Mouse (Mus musculus): ENCODE data around the gene Lrrc1. TPM values are rescaled to one million over a fixed set of nuclear protein-coding genes. Genes with fewer than 3 reads are reported as not detected.

Gene Lrrc1
- total and polyA plus RNA-seq, 3 experiments: 13.3 to 21.5 (median 13.8) TPM

DNA sequence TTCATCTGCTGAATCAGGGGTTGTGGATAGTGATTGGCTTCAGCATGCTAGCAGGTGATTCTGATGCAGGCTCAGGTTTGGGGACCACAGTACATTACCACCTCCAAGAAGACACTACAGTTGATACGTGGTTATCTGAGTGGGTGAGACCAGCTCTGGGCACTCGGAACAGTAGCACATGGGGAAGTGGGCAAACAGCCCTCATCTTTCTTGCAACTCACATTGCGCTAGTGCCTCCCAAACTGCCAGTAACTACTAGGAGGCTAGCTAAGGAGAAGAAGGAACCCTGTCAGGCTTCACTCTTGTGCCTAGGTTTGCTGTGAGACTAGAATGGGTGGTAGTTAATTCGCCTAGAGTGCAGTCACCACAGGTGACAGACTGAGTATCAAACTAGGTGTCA, 119.1 kb downstream of the Lrrc1 start:
- H3K36me3 ChIP-seq (ENCODE audit: control insufficient read depth, insufficient read depth, low read length): no peaks in the 10 kb centered on the region
- H3K4me1 ChIP-seq (ENCODE audit: control insufficient read depth, insufficient read depth, low read length): peaks cover 5% of the 10 kb centered on the region
- H3K79me2 ChIP-seq (replicated peaks; ENCODE audit: control insufficient read depth, insufficient read depth, low read length): no peaks in the 10 kb centered on the region
- DNase-seq: no peak
- no peak overlapping the region for H3K9ac ChIP-seq (ENCODE audit: low read depth, low read length)
- TF ChIP-seq POLR2A (IDR thresholded peaks at IDR 0.05; ENCODE audit: insufficient read depth, low read depth, low read length) (no peak), CTCF (IDR thresholded peaks at IDR 0.05) (no peak), EP300 (IDR thresholded peaks at IDR 0.05; ENCODE audit: insufficient read depth, low read depth, low read length) (no peak)
- H3K4me3 ChIP-seq: no peak overlapping the region
- H3K27me3 ChIP-seq (ENCODE audit: control insufficient read depth, insufficient read depth, low read length): no peaks in the 10 kb centered on the region
- 86% methylated on average over 4 of the region's 4 CpGs for WGBS
- intact Hi-C loops (cut with DNase I): loop anchor here (5.0 kb wide), 1 partner anchor 117 kb away; the partner anchor contains the start of gene Lrrc1
- H3K27ac ChIP-seq: no peak overlapping the region

DNA sequence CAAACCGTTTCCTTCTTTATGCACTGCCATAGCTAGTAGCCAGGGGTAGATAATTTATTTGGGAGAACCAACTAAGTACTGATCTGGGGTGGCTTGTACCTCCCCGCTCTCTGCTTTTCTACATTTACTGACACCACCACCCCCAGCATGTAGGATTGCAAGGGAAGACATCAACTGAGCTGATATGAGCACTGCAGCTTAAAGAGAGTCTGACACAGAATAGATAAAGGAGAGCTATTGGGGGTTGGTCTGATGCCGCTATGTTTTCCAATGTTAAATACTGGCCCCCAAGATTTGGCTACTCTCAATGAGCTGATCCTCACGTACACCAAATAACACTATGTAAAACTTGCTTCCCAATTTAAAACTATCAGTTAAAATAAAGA, 124.5 kb downstream of the Lrrc1 start:
- Histone ChIP-seq H3K9ac (ENCODE audit: low read depth, low read length) (no peak overlapping the region), H3K27me3 (ENCODE audit: control insufficient read depth, insufficient read depth, low read length) (no peaks in the 10 kb centered on the region), H3K36me3 (ENCODE audit: control insufficient read depth, insufficient read depth, low read length) (no peaks in the 10 kb centered on the region), H3K79me2 (replicated peaks; ENCODE audit: control insufficient read depth, insufficient read depth, low read length) (no peaks in the 10 kb centered on the region), H3K27ac (no peak overlapping the region), H3K4me3 (no peak overlapping the region), H3K4me1 (ENCODE audit: control insufficient read depth, insufficient read depth, low read length) (no peaks in the 10 kb centered on the region; the same call in 1 of the 2 replicates)
- intact Hi-C loops (cut with DNase I): no loop called here
- 81% methylated on average over 4 of the region's 4 CpGs for WGBS
- DNase-seq: no peak
- TF ChIP-seq EP300 (IDR thresholded peaks at IDR 0.05; ENCODE audit: insufficient read depth, low read depth, low read length) (no peak), CTCF (IDR thresholded peaks at IDR 0.05) (no peak), POLR2A (IDR thresholded peaks at IDR 0.05; ENCODE audit: insufficient read depth, low read depth, low read length) (no peak)

DNA sequence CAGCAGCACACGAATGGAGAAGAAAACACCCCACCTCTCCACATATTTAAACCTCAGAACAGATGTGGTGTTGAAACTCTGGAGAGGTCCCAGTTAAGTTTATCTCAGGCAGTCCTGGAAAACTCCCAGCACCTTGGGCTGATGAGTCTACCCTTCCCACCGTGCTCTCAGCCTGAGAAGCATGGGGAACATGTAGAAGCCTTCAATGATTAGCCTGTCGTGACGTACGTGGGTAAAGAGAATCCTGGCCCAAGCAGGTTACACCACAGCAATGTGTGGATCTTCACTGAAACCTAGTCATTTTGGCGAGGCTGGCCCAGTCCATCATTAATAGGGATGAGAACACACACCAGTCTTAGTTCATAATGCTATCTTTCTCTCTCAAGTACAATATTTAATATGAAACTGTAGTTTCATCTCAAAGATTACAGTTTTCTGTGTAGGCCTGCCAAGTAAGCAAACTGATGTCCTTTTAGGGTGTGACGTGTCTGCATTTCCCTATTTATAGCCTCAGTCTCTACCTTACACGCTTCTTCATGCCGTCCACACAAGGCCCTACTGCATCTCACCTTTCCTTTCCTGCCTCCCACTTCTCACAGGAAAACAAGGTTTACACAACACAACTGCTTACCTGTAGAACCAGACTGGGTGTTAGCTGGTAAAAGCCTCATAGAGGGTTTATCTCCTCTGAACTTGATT, 125.0 kb downstream of the Lrrc1 start:
- DNase-seq: no peak
- Histone ChIP-seq H3K27ac (no peak overlapping the region), H3K36me3 (ENCODE audit: control insufficient read depth, insufficient read depth, low read length) (no peaks in the 10 kb centered on the region), H3K79me2 (replicated peaks; ENCODE audit: control insufficient read depth, insufficient read depth, low read length) (no peaks in the 10 kb centered on the region), H3K4me3 (no peak overlapping the region), H3K9ac (ENCODE audit: low read depth, low read length) (no peak overlapping the region), H3K4me1 (ENCODE audit: control insufficient read depth, insufficient read depth, low read length) (no peaks in the 10 kb centered on the region; the same call in 1 of the 2 replicates), H3K27me3 (ENCODE audit: control insufficient read depth, insufficient read depth, low read length) (no peaks in the 10 kb centered on the region)
- 63% methylated on average over 9 of the region's 9 CpGs for WGBS
- TF ChIP-seq EP300 (IDR thresholded peaks at IDR 0.05; ENCODE audit: insufficient read depth, low read depth, low read length): no peak
- no peak for TF ChIP-seq POLR2A (IDR thresholded peaks at IDR 0.05; ENCODE audit: insufficient read depth, low read depth, low read length)
- no peak for TF ChIP-seq CTCF (IDR thresholded peaks at IDR 0.05)
- intact Hi-C loops (cut with DNase I): no loop called here

DNA sequence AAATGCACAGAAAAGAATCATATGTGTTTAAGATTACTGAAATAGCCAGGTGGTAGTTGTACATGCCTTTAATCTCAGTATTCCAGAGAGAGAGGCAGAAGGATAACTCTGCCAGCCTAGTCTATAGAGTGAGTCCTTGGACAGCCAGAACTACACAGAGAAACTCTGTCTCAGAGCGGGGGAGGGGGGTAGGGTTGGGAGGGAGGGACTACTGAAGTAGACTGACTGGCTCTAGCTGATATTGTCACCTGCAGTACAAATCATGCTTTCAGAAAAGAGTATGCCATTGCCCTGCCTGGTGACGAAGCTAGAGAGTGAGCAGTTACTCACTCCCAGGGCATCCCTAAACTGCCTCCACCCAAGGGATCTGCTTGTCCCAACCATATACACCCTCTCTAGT, 125.9 kb downstream of the Lrrc1 start:
- H3K79me2 ChIP-seq (replicated peaks; ENCODE audit: control insufficient read depth, insufficient read depth, low read length): no peaks in the 10 kb centered on the region
- H3K27me3 ChIP-seq (ENCODE audit: control insufficient read depth, insufficient read depth, low read length): no peaks in the 10 kb centered on the region
- no peak for DNase-seq
- no peaks in the 10 kb centered on the region for H3K36me3 ChIP-seq (ENCODE audit: control insufficient read depth, insufficient read depth, low read length)
- no peak for TF ChIP-seq POLR2A (IDR thresholded peaks at IDR 0.05; ENCODE audit: insufficient read depth, low read depth, low read length)
- no peak for TF ChIP-seq EP300 (IDR thresholded peaks at IDR 0.05; ENCODE audit: insufficient read depth, low read depth, low read length)
- no peak for TF ChIP-seq CTCF (IDR thresholded peaks at IDR 0.05)
- H3K4me1 ChIP-seq (ENCODE audit: control insufficient read depth, insufficient read depth, low read length): no peaks in the 10 kb centered on the region; the same call in 1 of the 2 replicates
- H3K4me3 ChIP-seq: no peak overlapping the region
- intact Hi-C loops (cut with DNase I): no loop called here
- WGBS: 92% methylated on average over 2 of the region's 2 CpGs
- no peak overlapping the region for H3K27ac ChIP-seq
- no peak overlapping the region for H3K9ac ChIP-seq (ENCODE audit: low read depth, low read length)

DNA sequence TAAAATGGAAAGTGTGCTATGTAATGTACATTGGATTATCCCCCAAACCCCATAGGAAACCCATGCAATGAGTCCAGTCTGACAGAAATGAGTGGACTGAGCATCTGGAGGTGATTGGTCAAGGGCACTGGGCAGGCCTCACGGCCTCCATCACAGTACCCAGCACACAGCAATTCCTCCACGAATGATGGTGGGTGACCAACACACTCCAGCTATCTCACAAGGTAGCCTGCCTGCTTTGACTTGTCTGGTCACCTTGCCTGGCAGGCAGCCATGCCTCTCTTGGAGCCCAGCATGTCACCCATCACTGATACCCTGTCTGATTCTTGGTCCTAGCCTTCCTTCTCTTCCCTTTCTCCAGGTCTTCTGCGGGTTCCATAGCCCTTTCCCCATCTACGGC, 128.2 kb downstream of the Lrrc1 start:
- Histone ChIP-seq H3K4me1 (ENCODE audit: control insufficient read depth, insufficient read depth, low read length) (no peaks in the 10 kb centered on the region; the same call in 1 of the 2 replicates), H3K27ac (no peak overlapping the region), H3K79me2 (replicated peaks; ENCODE audit: control insufficient read depth, insufficient read depth, low read length) (no peaks in the 10 kb centered on the region), H3K27me3 (ENCODE audit: control insufficient read depth, insufficient read depth, low read length) (no peaks in the 10 kb centered on the region), H3K4me3 (no peak overlapping the region), H3K9ac (ENCODE audit: low read depth, low read length) (no peak overlapping the region), H3K36me3 (ENCODE audit: control insufficient read depth, insufficient read depth, low read length) (no peaks in the 10 kb centered on the region)
- intact Hi-C loops (cut with DNase I): no loop called here
- TF ChIP-seq POLR2A (IDR thresholded peaks at IDR 0.05; ENCODE audit: insufficient read depth, low read depth, low read length) (no peak), EP300 (IDR thresholded peaks at IDR 0.05; ENCODE audit: insufficient read depth, low read depth, low read length) (no peak), CTCF (IDR thresholded peaks at IDR 0.05) (no peak)
- 82% methylated on average over 4 of the region's 4 CpGs for WGBS
- no peak for DNase-seq

DNA sequence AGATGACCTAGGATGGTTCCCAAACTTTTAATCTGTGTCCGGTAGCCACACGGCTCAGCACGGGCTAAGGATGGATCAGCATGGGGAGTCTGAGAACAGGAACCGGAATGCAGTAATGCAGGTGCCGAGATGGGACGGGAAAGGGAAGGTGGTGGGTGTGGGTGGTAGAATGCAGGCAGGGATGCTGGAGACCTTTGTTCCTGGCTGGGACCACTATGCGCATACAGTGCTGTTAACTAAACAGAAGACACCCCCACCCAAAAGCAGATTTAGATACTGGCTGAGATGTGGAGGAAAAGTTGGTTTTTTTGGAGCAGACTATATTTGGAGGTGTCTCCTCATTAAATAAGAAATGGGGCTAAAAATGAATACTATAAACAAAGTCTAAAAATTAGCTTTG, 128.7 kb downstream of the Lrrc1 start:
- no peak overlapping the region for H3K4me3 ChIP-seq
- H3K27ac ChIP-seq: no peak overlapping the region
- H3K9ac ChIP-seq (ENCODE audit: low read depth, low read length): no peak overlapping the region
- intact Hi-C loops (cut with DNase I): no loop called here
- no peaks in the 10 kb centered on the region for H3K79me2 ChIP-seq (replicated peaks; ENCODE audit: control insufficient read depth, insufficient read depth, low read length)
- 96% methylated on average over 7 of the region's 7 CpGs for WGBS
- DNase-seq: no peak
- no peaks in the 10 kb centered on the region for H3K36me3 ChIP-seq (ENCODE audit: control insufficient read depth, insufficient read depth, low read length)
- no peaks in the 10 kb centered on the region for H3K27me3 ChIP-seq (ENCODE audit: control insufficient read depth, insufficient read depth, low read length)
- TF ChIP-seq CTCF (IDR thresholded peaks at IDR 0.05) (no peak), EP300 (IDR thresholded peaks at IDR 0.05; ENCODE audit: insufficient read depth, low read depth, low read length) (no peak), POLR2A (IDR thresholded peaks at IDR 0.05; ENCODE audit: insufficient read depth, low read depth, low read length) (no peak)
- no peaks in the 10 kb centered on the region; the same call in 1 of the 2 replicates for H3K4me1 ChIP-seq (ENCODE audit: control insufficient read depth, insufficient read depth, low read length)

All from heart, adult 2 months (tissue).